Mouse (Mus musculus) T-helper 17 cell (primary cell): ENCODE measurements around the gene Olfr101.

ENCODE experiments used
- in situ Hi-C, 2 experiments: fragments of 300-600 bp; cut with MboI, MseI; formaldehyde crosslinking; loops; 1 replicate in 1 of 2; 2 replicates in 1 of 2; pipeline ENCODE4 v1.15.1; 2025; ENCODE audit warnings: high pct_unique_total_duplicates in 2 of 2

The Olfr101 gene

DNA sequence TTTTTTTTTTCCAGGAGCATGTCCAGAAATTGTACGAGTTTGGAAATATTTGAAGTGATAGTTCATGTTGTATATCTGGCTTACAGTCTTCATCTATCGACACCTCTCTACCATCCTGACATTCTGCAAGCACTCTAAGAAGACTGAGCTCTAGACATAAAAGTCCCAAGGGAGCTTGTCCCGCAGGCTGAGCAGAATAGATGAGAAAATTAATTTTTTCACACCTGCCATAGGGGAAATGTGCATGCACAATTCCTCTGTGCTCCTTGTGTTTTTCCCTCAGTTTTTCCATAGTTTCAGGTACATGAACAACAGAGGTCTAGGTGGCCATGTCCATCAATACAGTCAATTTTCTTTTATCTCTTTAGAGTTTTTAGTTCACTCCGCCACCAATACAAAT is at the start of gene Olfr101:
Gene Olfr101 (minus strand): TSS at position 101 of the 400 bp plus-strand sequence.
- in situ Hi-C loops: no loop called here

DNA sequence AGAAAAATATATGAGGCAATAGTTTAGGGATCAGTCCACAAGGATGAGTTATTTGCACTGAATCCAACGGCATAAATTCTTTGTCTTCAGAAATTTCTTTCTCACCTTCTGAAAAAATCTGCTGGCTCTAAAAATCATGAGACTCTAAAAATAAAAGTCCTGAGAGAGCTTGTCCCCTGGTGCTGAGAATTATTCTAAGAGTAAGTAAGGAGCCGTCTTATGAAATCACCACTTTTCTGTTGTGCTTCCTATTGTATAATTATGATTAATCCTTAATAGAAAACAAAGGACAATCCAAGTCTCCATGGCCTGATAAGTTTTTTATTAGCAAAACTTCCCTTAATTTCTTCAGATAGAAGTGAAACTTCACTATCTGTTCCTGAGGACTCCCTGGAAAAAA is 35.5 kb upstream of the Olfr101 start, which contains the start of gene Olfr103:
Gene Olfr103 (minus strand): TSS at position 101 of the 400 bp plus-strand sequence.
- in situ Hi-C loops: no loop called here

DNA sequence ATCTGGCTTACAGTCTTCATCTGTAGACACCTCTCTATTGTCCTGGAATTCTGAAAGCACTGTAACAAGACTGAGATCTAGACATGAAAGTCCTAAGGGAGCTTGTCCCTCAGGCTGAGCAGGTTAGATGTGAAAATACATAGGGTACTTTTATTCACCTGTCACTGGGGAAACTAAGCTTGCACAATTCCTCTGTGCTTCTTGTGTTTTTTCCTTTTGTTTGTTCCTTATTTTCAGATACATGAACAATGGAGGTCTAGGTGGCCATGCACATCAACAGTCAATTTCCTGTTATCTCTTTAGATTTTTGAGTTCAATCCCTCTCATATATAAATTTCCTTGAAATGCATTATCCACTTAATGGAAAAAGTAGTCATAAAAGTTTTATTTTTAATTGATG is 12.8 kb upstream of the Olfr101 start, which contains the start of gene Olfr102:
Gene Olfr102 (minus strand): TSS at position 101 of the 400 bp plus-strand sequence.
- in situ Hi-C loops: no loop called here

DNA sequence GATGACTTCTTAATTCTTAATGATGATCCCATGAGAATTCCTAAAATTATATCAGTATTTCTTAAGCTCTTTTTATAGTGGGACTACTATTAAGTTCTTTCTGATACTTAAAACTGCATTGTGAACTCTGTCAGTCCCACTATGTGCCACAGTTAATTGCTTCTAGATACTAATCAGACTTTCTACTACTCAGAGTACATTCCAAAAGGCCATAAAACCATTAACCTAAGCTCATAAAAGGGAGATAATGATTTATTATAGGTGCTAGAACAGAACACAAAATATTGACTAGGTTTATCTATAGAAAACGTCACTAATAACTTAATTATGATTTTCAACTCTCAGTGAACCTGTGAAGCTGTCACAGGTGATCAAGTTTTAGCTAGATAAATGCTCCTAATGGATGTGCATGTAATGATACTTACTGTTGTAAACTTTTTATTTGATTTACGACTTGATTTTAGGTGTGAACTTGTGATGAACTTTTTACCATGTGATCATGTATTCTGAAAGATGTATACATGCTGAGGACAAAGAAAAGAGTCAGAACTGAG is 6.1 kb upstream of the Olfr101 start:
- in situ Hi-C loops: no loop called here

DNA sequence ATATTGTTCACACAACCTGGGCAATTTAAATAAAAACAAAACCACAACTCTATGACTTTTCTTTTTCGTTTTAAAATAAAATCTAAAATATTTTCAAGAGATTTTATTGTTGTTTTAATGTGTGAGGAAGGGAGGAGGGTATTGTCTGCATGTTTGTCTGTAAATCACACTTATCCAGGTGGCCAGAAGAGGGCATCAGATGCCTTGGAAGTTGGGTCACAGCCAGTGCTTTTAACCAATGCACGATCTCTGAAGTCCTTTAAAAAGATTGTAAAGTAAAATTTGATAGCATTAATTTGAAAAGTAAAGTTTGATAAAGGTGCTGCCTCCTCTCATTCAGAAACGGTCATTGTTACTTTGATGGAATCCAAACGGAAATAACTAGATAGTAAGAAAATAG is 4.4 kb upstream of the Olfr101 start:
- in situ Hi-C loops: no loop called here

DNA sequence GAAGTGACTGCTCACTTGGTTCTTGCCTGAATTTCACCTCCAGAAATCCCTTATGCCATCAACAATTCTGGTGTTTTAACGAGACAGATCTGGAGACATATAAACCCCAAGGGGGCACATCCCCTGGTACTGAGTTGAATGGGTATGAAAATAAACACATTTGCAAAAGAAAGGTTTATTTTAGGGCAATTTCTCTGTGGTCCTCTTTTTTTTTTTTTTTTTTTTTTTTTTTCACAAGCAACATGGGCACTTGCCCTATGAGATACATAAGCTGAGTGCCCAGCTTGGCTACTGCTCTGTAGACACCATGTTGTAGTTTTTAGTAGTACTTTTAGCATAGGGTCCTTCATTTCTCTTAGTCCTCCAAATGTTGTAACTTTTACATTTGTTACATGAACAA is 20.8 kb downstream of the Olfr101 start, which contains the start of gene Olfr99:
Gene Olfr99 (minus strand): TSS at position 101 of the 400 bp plus-strand sequence.
- in situ Hi-C loops: no loop called here

DNA sequence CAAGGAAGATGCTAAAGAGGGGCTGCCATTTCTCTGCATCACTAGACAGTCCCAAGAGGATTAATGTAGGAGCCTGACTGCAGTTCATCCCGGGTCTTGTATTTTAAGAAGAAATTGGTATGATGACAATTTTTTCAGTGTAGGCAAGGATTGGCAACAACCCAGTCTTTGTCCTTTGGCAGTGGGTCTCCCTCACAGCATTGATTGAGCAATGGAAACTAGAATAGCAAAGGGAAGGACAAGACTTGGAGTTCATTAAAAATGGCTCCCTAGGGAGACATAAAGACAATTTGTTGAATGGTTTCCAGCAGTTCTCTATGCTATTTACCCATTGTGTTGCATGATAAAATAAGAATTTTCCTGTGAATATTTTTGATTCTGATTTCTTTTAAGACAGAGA is 23.8 kb downstream of the Olfr101 start:
- in situ Hi-C loops: no loop called here

DNA sequence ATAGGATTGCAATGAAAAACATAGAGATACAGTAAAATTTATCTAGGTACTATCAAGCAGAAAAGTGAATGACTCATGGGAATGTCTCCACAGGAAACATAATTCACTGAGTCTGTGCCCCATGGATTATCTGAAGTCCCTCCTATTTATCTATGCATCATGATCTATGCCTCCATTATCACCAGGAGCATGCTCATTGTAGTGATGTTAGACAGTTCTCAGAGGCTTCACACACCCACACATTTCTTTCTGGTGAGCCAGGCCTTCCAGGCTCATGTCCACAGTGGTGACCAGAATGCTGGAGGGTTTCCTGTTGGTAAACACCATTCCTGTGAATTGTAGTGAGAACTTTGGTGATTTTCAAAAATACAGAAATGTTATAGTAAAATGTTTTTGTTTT is 27.5 kb downstream of the Olfr101 start:
- in situ Hi-C loops: loop anchor here in 1 of 2 experiments (10.0 kb wide), 1 partner anchor 1252 kb away; the partner anchor contains the start of gene H2-T24

DNA sequence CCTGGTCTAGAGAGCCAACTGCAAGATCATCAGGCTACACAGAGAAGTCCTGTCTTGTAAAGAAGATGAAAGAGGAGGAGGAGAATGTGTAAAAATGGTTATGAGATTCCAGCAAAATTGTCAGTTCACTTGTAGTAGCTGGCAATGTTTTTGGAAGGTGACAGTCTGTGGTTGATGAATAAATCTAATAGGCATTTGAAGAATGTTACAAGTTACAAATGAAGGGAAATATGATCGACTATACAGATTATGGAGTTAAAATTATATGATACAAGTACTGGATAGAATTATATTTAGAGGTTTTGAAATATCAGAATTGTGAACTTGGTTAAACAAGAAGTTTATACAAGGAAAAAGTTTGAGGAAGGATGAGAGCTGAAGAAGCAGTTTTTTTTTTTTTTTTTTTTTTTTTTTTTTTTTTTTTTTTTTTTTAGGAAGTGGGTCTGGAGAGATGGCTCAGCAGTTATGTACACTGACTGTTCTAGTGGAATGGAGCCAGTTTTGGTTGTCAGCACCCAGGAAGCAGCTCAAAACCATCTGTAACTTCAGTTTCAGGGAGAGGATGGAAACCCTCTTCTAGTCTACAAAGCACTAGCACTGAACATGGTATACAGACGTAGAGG is 28.4 kb downstream of the Olfr101 start:
- in situ Hi-C loops: loop anchor here in 1 of 2 experiments (10.0 kb wide), 1 partner anchor 1251 kb away; the partner anchor contains the start of gene H2-T24

DNA sequence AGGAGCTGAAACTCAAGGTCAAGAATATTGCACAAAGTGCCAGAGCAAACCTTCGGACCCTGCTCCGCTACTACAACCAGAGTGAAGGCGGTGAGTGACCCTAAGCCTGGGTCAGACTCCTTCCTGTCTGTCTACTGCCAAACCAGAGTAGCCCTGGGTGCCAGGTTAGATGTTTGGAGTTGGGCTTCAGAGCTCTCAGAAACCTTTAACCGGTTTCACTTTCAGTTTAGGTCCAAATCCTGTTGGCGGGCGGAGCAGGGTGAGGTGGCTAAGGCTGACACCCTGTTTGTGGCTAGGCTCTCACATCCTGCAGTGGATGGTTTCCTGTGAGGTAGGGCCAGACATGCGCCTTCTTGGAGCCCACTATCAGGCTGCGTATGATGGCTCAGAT is 33.4 kb downstream of the Olfr101 start:
- in situ Hi-C loops: loop anchor here in 1 of 2 experiments (10.0 kb wide), 1 partner anchor 1246 kb away; the partner anchor contains the start of gene H2-T24

DNA sequence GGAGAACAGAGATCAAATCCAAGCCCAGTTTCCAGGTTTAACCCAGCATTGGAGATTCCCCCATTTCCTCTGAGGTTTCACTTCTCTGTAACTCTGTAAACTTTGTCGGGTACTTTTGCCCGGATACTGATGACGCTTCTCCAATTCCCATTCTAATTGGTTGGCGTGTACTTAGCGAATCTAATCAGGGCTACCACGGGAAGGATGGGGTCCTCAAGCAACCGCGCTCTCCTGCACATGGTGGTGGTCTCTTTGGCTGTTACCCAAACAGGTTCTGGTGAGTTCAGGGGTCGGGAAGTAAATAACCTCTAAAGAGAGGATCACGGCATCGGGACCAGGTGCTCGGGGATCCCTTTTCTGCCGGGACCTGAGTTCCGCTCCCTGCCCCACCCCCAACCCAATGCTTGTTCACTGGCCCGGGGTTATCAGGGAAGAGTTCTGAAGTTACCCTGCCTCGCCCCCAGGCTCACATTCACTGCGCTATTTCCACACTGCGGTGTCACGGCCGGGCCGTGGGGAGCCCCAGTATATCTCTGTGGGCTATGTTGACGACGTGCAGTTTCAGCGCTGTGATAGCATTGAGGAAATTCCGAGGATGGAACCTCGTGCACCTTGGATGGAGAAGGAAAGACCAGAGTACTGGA is 33.9 kb downstream of the Olfr101 start, which contains the start of gene H2-M3:
Gene H2-M3 (plus strand): TSS at position 163 of the 644 bp plus-strand sequence.
- in situ Hi-C loops: loop anchor here in 1 of 2 experiments (10.0 kb wide), 1 partner anchor 1245 kb away; the partner anchor contains the start of gene H2-T24

DNA sequence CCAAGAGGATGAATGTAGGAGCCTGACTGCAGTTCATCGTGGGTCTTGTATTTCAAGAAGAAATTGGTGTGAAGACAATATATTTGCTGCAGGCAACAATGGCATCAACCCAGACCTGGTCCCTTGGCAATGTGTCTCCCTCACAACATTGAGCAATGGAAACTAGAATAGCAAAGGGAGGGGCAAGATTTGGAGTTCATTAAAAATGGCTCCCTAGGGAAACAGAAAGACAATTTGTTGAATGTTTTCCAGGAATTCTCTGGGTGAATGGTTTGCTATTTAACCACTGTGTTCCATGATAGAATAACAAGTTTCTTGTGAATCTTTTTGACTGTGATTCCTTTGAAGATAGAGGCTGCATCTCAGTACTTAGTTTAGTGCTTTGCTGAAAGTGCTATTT is 40.5 kb downstream of the Olfr101 start, which contains the start of gene Olfr98:
Gene Olfr98 (minus strand): TSS at position 124 of the 400 bp plus-strand sequence.
- in situ Hi-C loops: no loop called here

DNA sequence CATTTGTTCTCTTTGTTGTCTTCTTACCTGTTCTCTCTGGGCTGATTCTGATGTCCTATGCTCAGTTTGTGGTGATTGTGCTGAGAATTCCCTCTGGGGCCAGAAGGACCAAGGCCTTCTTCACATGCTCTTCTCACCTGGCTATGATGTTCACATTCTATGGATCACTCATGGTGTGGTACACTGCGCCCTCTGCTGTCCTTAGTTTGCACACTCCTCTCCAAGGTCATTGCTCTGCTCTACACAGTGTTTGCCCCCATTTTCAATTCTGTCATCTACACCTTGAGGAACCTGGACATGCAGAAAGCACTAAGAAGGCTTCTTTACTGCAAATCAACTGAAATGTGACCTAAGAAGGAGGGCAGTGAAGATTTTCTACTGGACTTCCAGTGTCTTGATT is 53.6 kb downstream of the Olfr101 start:
- in situ Hi-C loops: no loop called here

DNA sequence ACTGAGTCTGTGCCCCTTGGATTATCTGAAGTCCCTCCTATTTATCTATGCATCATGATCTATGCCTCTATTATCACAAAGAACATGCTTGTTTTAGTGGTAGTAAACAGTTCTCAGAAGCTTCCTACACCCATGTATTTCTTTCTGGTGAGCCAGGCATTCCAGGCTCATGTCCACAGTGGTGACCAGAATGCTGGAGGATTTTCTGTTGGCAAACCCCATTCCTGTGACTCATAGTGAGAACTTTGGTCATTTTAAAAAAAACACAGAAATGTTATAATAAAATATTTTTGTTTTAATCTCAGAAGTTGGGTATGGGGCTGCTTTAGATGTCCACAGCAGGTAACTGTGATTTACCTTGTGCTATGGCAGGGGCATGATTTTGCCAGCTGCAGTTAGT is 54.7 kb downstream of the Olfr101 start:
- in situ Hi-C loops: no loop called here
